Mouse (Mus musculus): Measurements from ENCODE around the gene Cbln4.

GRCm38 (mm10) chr2:172076295-172076694 lies 33.0 kb upstream of the Cbln4 start:
- TF ChIP-seq EP300 (IDR thresholded peaks at IDR 0.05; ENCODE audit: low read length) (no peak), ZC3H11A (IDR thresholded peaks at IDR 0.05; ENCODE audit: low read depth, low read length) (no peak), ETS1 (conservative IDR thresholded peaks at IDR 0.05; ENCODE audit: low read depth, low read length) (no peak), CTCF (conservative IDR thresholded peaks at IDR 0.05 in 1 of 2, IDR thresholded peaks at IDR 0.05 in 1 of 2; ENCODE audit: low read depth in 2 of 2, low read length in 2 of 2) (no peak), USF2 (conservative IDR thresholded peaks at IDR 0.05; ENCODE audit: low read depth, low read length) (no peak), NELFE (IDR thresholded peaks at IDR 0.05; ENCODE audit: low read depth, low read length) (no peak), POLR2A (IDR thresholded peaks at IDR 0.05; ENCODE audit: low read depth, low read length) (no peak), KAT2A (IDR thresholded peaks at IDR 0.05; ENCODE audit: insufficient replicate concordance, low read length) (no peak), POLR2AphosphoS2 (IDR thresholded peaks at IDR 0.05; ENCODE audit: low read depth, low read length) (no peak)
